Mouse (Mus musculus) heart, embryonic 11.5 days (tissue): ENCODE data around the gene Galntl5. TPM values are rescaled to one million over a fixed set of nuclear protein-coding genes. Genes with fewer than 3 reads are reported as not detected.
"Not testable (repeated sequence)": the region's sequence is repeated elsewhere in the genome, so short reads cannot be mapped to it uniquely, and the experiment has no call there.

ENCODE experiments used
- ATAC-seq: fragments of 200-750 bp; cut with Nextera tagmentation; replicated peaks from 2 replicates; pipeline ENCODE4 v1.8.0; 2017; ENCODE audit warnings: moderate library complexity; ENCODE audit not compliant: insufficient number of reproducible peaks, low FRiP score, low TSS enrichment
- H3K27ac ChIP-seq: fragments of 300-500 bp; sonication (generic); 2 replicates; pipeline ENCODE4 v1.5.1; 2014; ENCODE audit warnings: mild to moderate bottlenecking, low read depth, low read length
- H3K27me3 ChIP-seq: fragments of 300-500 bp; sonication (generic); 2 replicates; pipeline ENCODE4 v1.6.1; 2014; ENCODE audit warnings: mild to moderate bottlenecking, low read length, mixed read lengths; ENCODE audit not compliant: control insufficient read depth, insufficient read depth
- H3K36me3 ChIP-seq: fragments of 300-500 bp; sonication (generic); 2 replicates; pipeline ENCODE4 v1.6.1; 2014; ENCODE audit warnings: mild to moderate bottlenecking, low read length, moderate library complexity, mixed read lengths; ENCODE audit not compliant: control insufficient read depth, insufficient read depth
- H3K4me1 ChIP-seq: fragments of 300-500 bp; sonication (generic); 2 replicates; pipeline ENCODE4 v1.6.1; 2014; ENCODE audit warnings: low read length; ENCODE audit not compliant: control insufficient read depth, insufficient read depth
- H3K4me2 ChIP-seq: fragments of 300-500 bp; sonication (generic); 2 replicates; pipeline ENCODE4 v1.6.1; 2014; ENCODE audit warnings: mild to moderate bottlenecking, moderate library complexity
- H3K4me3 ChIP-seq: fragments of 300-500 bp; sonication (generic); 2 replicates; pipeline ENCODE4 v1.5.1; 2014; ENCODE audit warnings: low read depth, low read length
- H3K9ac ChIP-seq: fragments of 300-500 bp; sonication (generic); 2 replicates; pipeline ENCODE4 v1.6.1; 2014; ENCODE audit warnings: mild to moderate bottlenecking, low read depth, low read length, moderate library complexity
- H3K9me3 ChIP-seq: fragments of 300-500 bp; sonication (generic); replicated peaks from 2 replicates; pipeline ENCODE4 v1.6.1; 2016; ENCODE audit warnings: low read length; ENCODE audit not compliant: control insufficient read depth
- WGBS: fragments of 180-500 bp; shearing (Covaris S2); extraction: QIAGEN DNeasy Blood & Tissue Kit; methylation state at CpG from one replicate; pipeline ENCODE4 v1.1.7; 2014; ENCODE audit not compliant: insufficient replicate concordance; 5-methylcytosine and 5-hydroxymethylcytosine counted together
- polyA plus RNA-seq: library from polyadenylated mRNA; unstranded; fragments of >200 nt; fragmentation: Nextera tagmentation; extraction: Ambion mirVana; gene quantifications from 2 replicates; pipeline ENCODE4 v1.2.1, GENCODE M21; 2014

Gene Galntl5
- polyA plus RNA-seq, 1 experiment from 2014 or later = not detected

DNA sequence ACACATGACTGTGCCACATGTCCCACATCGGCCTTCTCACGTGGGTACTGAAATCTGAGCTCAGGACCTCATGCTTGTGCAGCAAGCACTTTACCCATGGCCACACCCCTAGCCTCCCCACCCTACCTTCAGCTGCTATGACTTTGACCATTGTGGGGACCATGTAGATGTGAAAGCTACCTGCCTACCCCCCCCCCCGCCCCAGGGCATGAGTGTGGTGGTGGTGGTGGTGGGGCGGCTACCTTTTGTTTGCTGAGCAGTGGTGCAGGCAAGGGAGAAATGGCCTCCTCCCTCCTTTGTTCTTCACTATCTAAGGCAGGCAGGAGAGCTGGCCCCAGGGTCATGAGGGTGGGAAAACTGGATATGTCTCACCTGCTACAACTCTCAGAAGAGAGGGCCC, 18.3 kb upstream of the Galntl5 start:
- no peaks in the 10 kb centered on the region for H3K9me3 ChIP-seq
- ATAC-seq = no peak
- no peaks in the 10 kb centered on the region for H3K36me3 ChIP-seq
- H3K4me2 ChIP-seq = no peak overlapping the region
- no peaks in the 10 kb centered on the region for H3K4me1 ChIP-seq
- 74% methylated on average over 4 of the region's 4 CpGs for WGBS
- no peak overlapping the region for H3K4me3 ChIP-seq
- H3K27me3 ChIP-seq = no peaks in the 10 kb centered on the region
- H3K9ac ChIP-seq = no peak overlapping the region
- H3K27ac ChIP-seq = no peak overlapping the region

DNA sequence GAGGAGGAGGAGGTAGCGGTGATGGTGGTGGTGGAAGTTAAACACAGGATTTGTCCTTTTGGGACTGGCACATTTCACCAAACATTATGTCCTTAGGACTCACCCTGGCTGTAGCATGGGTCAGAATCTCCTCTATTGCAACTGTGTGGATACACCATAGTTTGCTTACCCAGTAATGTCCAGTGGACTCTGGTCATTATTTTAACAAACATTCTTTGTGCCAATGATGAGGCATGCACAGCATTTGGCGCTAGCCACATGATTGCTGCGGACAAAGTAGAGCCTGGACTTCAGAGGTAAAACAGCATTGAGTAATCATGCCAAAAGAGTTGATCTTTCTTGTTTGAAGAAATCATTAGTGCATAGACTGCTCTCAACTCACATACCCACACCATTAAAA, 17.3 kb upstream of the Galntl5 start:
- ATAC-seq = no peak
- H3K4me3 ChIP-seq = no peak overlapping the region
- H3K4me1 ChIP-seq = no peaks in the 10 kb centered on the region
- H3K27ac ChIP-seq = no peak overlapping the region
- 85% methylated on average over 3 of the region's 3 CpGs for WGBS
- no peaks in the 10 kb centered on the region for H3K27me3 ChIP-seq
- H3K4me2 ChIP-seq = no peak overlapping the region
- H3K9me3 ChIP-seq = no peaks in the 10 kb centered on the region
- H3K9ac ChIP-seq = no peak overlapping the region
- no peaks in the 10 kb centered on the region for H3K36me3 ChIP-seq

DNA sequence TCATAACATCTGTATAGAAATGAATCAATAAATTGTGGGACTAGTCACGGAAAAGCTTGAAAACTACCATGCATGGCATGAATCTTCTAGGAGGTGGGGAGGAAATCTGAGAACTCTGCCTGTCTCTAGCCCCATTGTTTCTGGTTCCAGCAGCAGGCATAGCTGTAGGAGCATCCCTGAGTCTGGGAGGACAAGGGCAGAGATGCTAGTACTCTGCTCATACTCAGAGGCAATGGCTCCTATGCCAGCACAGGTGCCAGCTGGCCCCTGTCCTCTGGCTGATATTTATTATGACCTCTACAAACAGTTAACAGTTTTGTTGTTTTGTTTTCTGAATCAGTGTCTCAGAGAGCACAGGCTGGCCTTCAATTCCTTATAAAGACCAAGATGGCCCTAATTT, 16.9 kb upstream of the Galntl5 start:
- no peak overlapping the region for H3K27ac ChIP-seq
- H3K4me3 ChIP-seq = no peak overlapping the region
- H3K4me1 ChIP-seq = no peaks in the 10 kb centered on the region
- no peaks in the 10 kb centered on the region for H3K36me3 ChIP-seq
- no peak overlapping the region for H3K4me2 ChIP-seq
- H3K9ac ChIP-seq = no peak overlapping the region
- no peaks in the 10 kb centered on the region for H3K27me3 ChIP-seq
- no peaks in the 10 kb centered on the region for H3K9me3 ChIP-seq
- no peak for ATAC-seq
- 91% methylated on average over 1 of the region's 1 CpGs for WGBS

- WGBS = 76% methylated on average over 4 of the region's 4 CpGs
- ATAC-seq = no peak
- no peaks in the 10 kb centered on the region for H3K9me3 ChIP-seq
- no peak overlapping the region for H3K4me2 ChIP-seq
- H3K4me3 ChIP-seq = no peak overlapping the region
- H3K9ac ChIP-seq = no peak overlapping the region
- H3K27ac ChIP-seq = no peak overlapping the region
- no peaks in the 10 kb centered on the region for H3K36me3 ChIP-seq
- no peaks in the 10 kb centered on the region for H3K4me1 ChIP-seq
- no peaks in the 10 kb centered on the region for H3K27me3 ChIP-seq
Observed at GRCm38 (mm10) chr5:25165102-25165788, 16.0 kb upstream of the Galntl5 start.

- H3K27me3 ChIP-seq = no peaks in the 10 kb centered on the region
- no peaks in the 10 kb centered on the region for H3K4me1 ChIP-seq
- no peaks in the 10 kb centered on the region for H3K9me3 ChIP-seq
- WGBS = 84% methylated on average over 3 of the region's 3 CpGs
- H3K27ac ChIP-seq = no peak overlapping the region
- no peaks in the 10 kb centered on the region for H3K36me3 ChIP-seq
- H3K4me2 ChIP-seq = no peak overlapping the region
- no peak overlapping the region for H3K4me3 ChIP-seq
- no peak for ATAC-seq
- no peak overlapping the region for H3K9ac ChIP-seq
Observed at GRCm38 (mm10) chr5:25165789-25166135, 15.5 kb upstream of the Galntl5 start.

DNA sequence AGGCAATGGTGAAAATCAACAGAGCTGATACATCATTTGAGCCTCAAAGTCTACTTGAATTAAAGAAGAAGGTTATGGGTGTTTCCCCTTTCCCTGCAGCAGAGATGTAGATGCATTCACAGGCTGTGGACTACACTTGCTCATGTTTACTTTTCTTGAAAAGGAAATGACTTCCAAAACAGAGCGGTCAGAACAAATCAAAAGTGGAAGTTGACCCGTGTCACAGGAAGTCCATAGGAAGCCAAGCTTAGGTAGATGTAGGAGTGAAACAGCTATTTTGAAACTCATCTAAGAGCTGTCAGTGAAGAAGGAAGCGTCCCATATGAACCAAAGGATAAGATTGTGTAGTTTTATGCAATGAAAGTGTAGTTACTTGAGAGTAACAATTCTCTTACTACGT, 14.6 kb upstream of the Galntl5 start:
- no peaks in the 10 kb centered on the region for H3K36me3 ChIP-seq
- 66% methylated on average over 4 of the region's 4 CpGs for WGBS
- no peak for ATAC-seq
- no peak overlapping the region for H3K9ac ChIP-seq
- H3K27ac ChIP-seq = no peak overlapping the region
- no peak overlapping the region for H3K4me2 ChIP-seq
- H3K4me1 ChIP-seq = no peaks in the 10 kb centered on the region
- H3K27me3 ChIP-seq = no peaks in the 10 kb centered on the region
- no peak overlapping the region for H3K4me3 ChIP-seq
- H3K9me3 ChIP-seq = no peaks in the 10 kb centered on the region

- H3K27ac ChIP-seq, H3K9ac ChIP-seq, H3K4me2 ChIP-seq, ATAC-seq, H3K36me3 ChIP-seq, H3K4me1 ChIP-seq, H3K27me3 ChIP-seq, H3K4me3 ChIP-seq, H3K9me3 ChIP-seq: not testable (repeated sequence)
- WGBS = 85% methylated on average over 5 of the region's 5 CpGs
Observed at GRCm38 (mm10) chr5:25177937-25178336, 3.3 kb upstream of the Galntl5 start.

DNA sequence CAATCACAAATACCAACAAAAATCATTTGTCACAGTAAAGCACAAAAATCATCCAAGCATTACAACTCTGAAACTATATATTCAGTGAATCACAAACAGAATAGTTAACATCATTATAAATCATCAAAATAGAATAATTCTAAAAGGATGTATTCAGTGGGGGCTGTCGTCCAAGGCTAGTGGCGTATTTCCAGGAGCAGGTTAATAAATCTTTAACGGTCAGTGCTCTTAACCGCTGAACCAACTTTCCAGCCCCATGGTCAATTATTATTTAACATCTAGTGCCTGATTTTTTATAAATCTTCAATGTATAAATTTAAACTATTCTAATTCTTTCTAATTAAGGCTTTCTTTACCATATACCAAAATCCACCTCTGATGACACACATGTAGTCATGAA, 2.7 kb upstream of the Galntl5 start:
- not testable (repeated sequence) for H3K4me3 ChIP-seq, ATAC-seq, H3K9ac ChIP-seq, H3K27ac ChIP-seq, H3K4me1 ChIP-seq, H3K27me3 ChIP-seq, H3K9me3 ChIP-seq, H3K4me2 ChIP-seq, H3K36me3 ChIP-seq
- WGBS = 89% methylated on average over 4 of the region's 4 CpGs

DNA sequence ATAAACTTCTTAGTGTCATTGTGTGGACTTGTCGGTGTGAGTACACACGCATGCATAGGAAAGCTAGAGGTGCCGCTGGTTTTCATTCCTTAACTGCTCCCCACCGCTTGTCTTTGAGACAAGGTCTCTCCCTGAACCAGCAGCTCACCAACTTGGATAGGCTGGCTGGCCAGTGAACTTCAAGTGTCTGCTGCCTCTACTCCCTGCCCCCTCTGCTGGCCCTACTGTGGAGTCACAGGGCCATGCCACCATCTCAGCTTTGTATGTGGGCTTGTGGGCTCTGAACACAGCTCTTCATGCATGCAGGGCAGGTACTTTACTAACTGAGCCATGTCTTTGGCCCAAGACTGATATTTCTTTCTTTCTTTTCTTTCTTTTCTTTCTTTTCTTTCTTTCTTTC, 2.0 kb upstream of the Galntl5 start:
- no peak overlapping the region for H3K9ac ChIP-seq
- no peaks in the 10 kb centered on the region for H3K27me3 ChIP-seq
- ATAC-seq = no peak
- no peaks in the 10 kb centered on the region for H3K36me3 ChIP-seq
- no peak overlapping the region for H3K4me3 ChIP-seq
- no peaks in the 10 kb centered on the region for H3K9me3 ChIP-seq
- H3K27ac ChIP-seq = no peak overlapping the region
- H3K4me1 ChIP-seq = peaks cover 4% of the 10 kb centered on the region; the same call in 1 of the 2 replicates
- no peak overlapping the region for H3K4me2 ChIP-seq
- WGBS = 93% methylated on average over 4 of the region's 4 CpGs
